Mouse (Mus musculus): ENCODE measurements around the gene B3gnt6. TPM values are rescaled to one million over a fixed set of nuclear protein-coding genes. Genes with fewer than 3 reads are reported as not detected.
A peak's percentile ranks its signal among the peaks of the same experiment; 100 is the strongest.

The B3gnt6 gene
- polyA plus RNA-seq, 1 experiment from 2014 or later: 0.06 TPM

GRCm38 (mm10) chr7:98145842-98146446, 53.3 kb downstream of the B3gnt6 start:
- no peaks in the 10 kb centered on the region for H3K27me3 ChIP-seq
- no peaks in the 10 kb centered on the region for H3K36me3 ChIP-seq
- no peaks in the 10 kb centered on the region for H3K9me3 ChIP-seq (replicated peaks)
- H3K9ac ChIP-seq: no peak overlapping the region
- no peak overlapping the region for H3K27ac ChIP-seq
- no peak overlapping the region for H3K4me2 ChIP-seq
- no peak overlapping the region for H3K4me3 ChIP-seq (replicated peaks)
- peaks cover 63% of the 10 kb centered on the region for H3K4me1 ChIP-seq
- no peak for ATAC-seq (replicated peaks; ENCODE audit: low FRiP score)
- WGBS: 78% methylated on average over 12 of the region's 12 CpGs

- Histone ChIP-seq H3K36me3 (no peaks in the 10 kb centered on the region), H3K27me3 (no peaks in the 10 kb centered on the region), H3K4me2 (no peak within 1 kb of the TSS), H3K4me3 (replicated peaks) (no peak within 1 kb of the TSS), H3K9ac (no peak within 1 kb of the TSS), H3K4me1 (peaks cover 61% of the 10 kb centered on the region), H3K27ac (no peak within 1 kb of the TSS), H3K9me3 (replicated peaks) (no peaks in the 10 kb centered on the region)
- 84% methylated on average over 5 of the region's 5 CpGs for WGBS
- ATAC-seq (replicated peaks; ENCODE audit: low FRiP score): no peak
Observed at GRCm38 (mm10) chr7:98145402-98145801, 53.9 kb downstream of the B3gnt6 start, which contains the start of gene Omp. Gene Omp (minus strand): TSS chr7:98145502.

GRCm38 (mm10) chr7:98142648-98143047, 56.6 kb downstream of the B3gnt6 start:
- no peaks in the 10 kb centered on the region for H3K9me3 ChIP-seq (replicated peaks)
- peak overlapping the region; percentile 86 for H3K27ac ChIP-seq
- 49% methylated on average over 3 of the region's 3 CpGs for WGBS
- H3K4me1 ChIP-seq: peaks cover 55% of the 10 kb centered on the region
- H3K36me3 ChIP-seq: no peaks in the 10 kb centered on the region
- no peak overlapping the region for H3K4me3 ChIP-seq (replicated peaks)
- ATAC-seq (replicated peaks; ENCODE audit: low FRiP score): peak; percentile 66
- H3K9ac ChIP-seq: no peak overlapping the region
- H3K4me2 ChIP-seq: no peak overlapping the region
- no peaks in the 10 kb centered on the region for H3K27me3 ChIP-seq

Other genes with a start within 250 kb of the B3gnt6 start
- gene Myo7a, start 80.0 kb downstream of the B3gnt6 start, polyA plus RNA-seq (2015; fragmentation: Nextera tagmentation; extraction: Ambion mirVana): 14.4 and 15.4 TPM in 2 replicates
- gene Omp, start 54.0 kb downstream of the B3gnt6 start, polyA plus RNA-seq (2015; fragmentation: Nextera tagmentation; extraction: Ambion mirVana): 0.39 and 0.60 TPM in 2 replicates
- gene Capn5, start 21.2 kb downstream of the B3gnt6 start, polyA plus RNA-seq (2015; fragmentation: Nextera tagmentation; extraction: Ambion mirVana): 12.7 and 14.1 TPM in 2 replicates
- gene Acer3, start 121.7 kb upstream of the B3gnt6 start, polyA plus RNA-seq (2015; fragmentation: Nextera tagmentation; extraction: Ambion mirVana): 24.0 and 29.6 TPM in 2 replicates
- 8.7 and 10.0 TPM in 2 replicates for gene Tsku, start 161.8 kb upstream of the B3gnt6 start, polyA plus RNA-seq (2015; fragmentation: Nextera tagmentation; extraction: Ambion mirVana)
- gene Gucy2d, start 240.9 kb upstream of the B3gnt6 start, polyA plus RNA-seq (2015; fragmentation: Nextera tagmentation; extraction: Ambion mirVana): 0.10 TPM in 1 of 2 replicates, not detected in the other

Measured in kidney, embryonic 15.5 days (tissue).